Mouse (Mus musculus) cortical plate, adult 2 months (tissue): ENCODE results near the gene Hist1h2ad. TPM values are rescaled to one million over a fixed set of nuclear protein-coding genes. Genes with fewer than 3 reads are reported as not detected.
"Not testable (repeated sequence)": the region's sequence is repeated elsewhere in the genome, so short reads cannot be mapped to it uniquely, and the experiment has no call there.

Source experiments
- H3K27ac ChIP-seq: fragments of 200-500 bp; 2 replicates; pipeline ENCODE4 v1.5.1; 2012; ENCODE audit warnings: low read length, control low read depth, inconsistent platforms; ENCODE audit not compliant: insufficient read depth
- H3K4me1 ChIP-seq: fragments of 200-500 bp; 2 replicates; pipeline ENCODE4 v1.6.1; 2011; ENCODE audit warnings: low read length; ENCODE audit not compliant: control insufficient read depth, insufficient read depth
- H3K4me3 ChIP-seq: fragments of 200-500 bp; 2 replicates; pipeline ENCODE4 v1.5.1; 2011; ENCODE audit warnings: mild to moderate bottlenecking, low read length, control low read depth; ENCODE audit not compliant: insufficient read depth
- CTCF ChIP-seq: fragments of 200-500 bp; IDR thresholded peaks from 2 replicates; pipeline ENCODE4 v1.5.1; 2011; ENCODE audit warnings: mild to moderate bottlenecking, control low read depth, low read length; ENCODE audit not compliant: insufficient read depth; ENCODE audit errors: extremely low read depth
- POLR2A ChIP-seq: fragments of 200-500 bp; IDR thresholded peaks from 2 replicates; pipeline ENCODE4 v1.6.1; 2011; ENCODE audit warnings: mild to moderate bottlenecking, low read length, control low read depth; ENCODE audit not compliant: insufficient read depth; ENCODE audit errors: extremely low read depth
- polyA plus RNA-seq: library from polyadenylated mRNA; depleted of rRNA; stranded (reverse); fragments of >200 nt; gene quantifications from 2 replicates; pipeline ENCODE4 v1.2.3, GENCODE M21; 2012

Gene Hist1h2ad
- polyA plus RNA-seq, 1 experiment = 0.92 TPM

- Histone ChIP-seq H3K27ac (no peak overlapping the region), H3K4me1 (no peaks in the 10 kb centered on the region), H3K4me3 (no peak overlapping the region)
- TF ChIP-seq CTCF (no peak), POLR2A (no peak)
Measured at GRCm38 (mm10) chr13:23541497-23541896, 32.7 kb upstream of the Hist1h2ad start.

- not testable (repeated sequence) for H3K4me1 ChIP-seq, H3K27ac ChIP-seq
- peak overlapping the region; percentile 23; the same call in 1 of the 2 replicates for H3K4me3 ChIP-seq
Measured at GRCm38 (mm10) chr13:23542225-23542980, 31.8 kb upstream of the Hist1h2ad start.

GRCm38 (mm10) chr13:23542999-23543607 lies 31.1 kb upstream of the Hist1h2ad start, which contains the start of gene Hist1h2bh:
Hist1h2bh (minus strand) TSS chr13:23543392.
- peak within 1 kb of the TSS; percentile 29 for H3K4me3 ChIP-seq
- not testable (repeated sequence) for H3K27ac ChIP-seq, H3K4me1 ChIP-seq
- TF ChIP-seq POLR2A = peak; percentile 73; the same call in 1 of the 2 replicates

- Histone ChIP-seq H3K27ac (peak within 1 kb of the TSS; percentile 55; the same call in 1 of the 2 replicates), H3K4me3 (peak within 1 kb of the TSS; percentile 29), H3K4me1 (no peaks in the 10 kb centered on the region)
- TF ChIP-seq POLR2A = peak; percentile 96
- TF ChIP-seq CTCF = no peak
Measured at GRCm38 (mm10) chr13:23543965-23544786, 30.0 kb upstream of the Hist1h2ad start, which contains the start of gene Hist1h3f. Hist1h3f (plus strand) TSS chr13:23544052.

GRCm38 (mm10) chr13:23544787-23545120 lies 29.4 kb upstream of the Hist1h2ad start:
- not testable (repeated sequence) for H3K4me1 ChIP-seq, H3K27ac ChIP-seq
- peak overlapping the region; percentile 29 for H3K4me3 ChIP-seq

- no peak overlapping the region for H3K27ac ChIP-seq
- H3K4me1 ChIP-seq = no peaks in the 10 kb centered on the region; the same call in 1 of the 2 replicates
- TF ChIP-seq CTCF (no peak), POLR2A (no peak)
- H3K4me3 ChIP-seq = no peak overlapping the region
Measured at GRCm38 (mm10) chr13:23546694-23547093, 27.5 kb upstream of the Hist1h2ad start.

GRCm38 (mm10) chr13:23550761-23551145 lies 23.4 kb upstream of the Hist1h2ad start:
- Histone ChIP-seq H3K27ac (peak overlapping the region; percentile 57; the same call in 1 of the 2 replicates), H3K4me1 (no peaks in the 10 kb centered on the region; the same call in 1 of the 2 replicates), H3K4me3 (peak overlapping the region; percentile 66)
- no peak for TF ChIP-seq CTCF
- no peak for TF ChIP-seq POLR2A

DNA sequence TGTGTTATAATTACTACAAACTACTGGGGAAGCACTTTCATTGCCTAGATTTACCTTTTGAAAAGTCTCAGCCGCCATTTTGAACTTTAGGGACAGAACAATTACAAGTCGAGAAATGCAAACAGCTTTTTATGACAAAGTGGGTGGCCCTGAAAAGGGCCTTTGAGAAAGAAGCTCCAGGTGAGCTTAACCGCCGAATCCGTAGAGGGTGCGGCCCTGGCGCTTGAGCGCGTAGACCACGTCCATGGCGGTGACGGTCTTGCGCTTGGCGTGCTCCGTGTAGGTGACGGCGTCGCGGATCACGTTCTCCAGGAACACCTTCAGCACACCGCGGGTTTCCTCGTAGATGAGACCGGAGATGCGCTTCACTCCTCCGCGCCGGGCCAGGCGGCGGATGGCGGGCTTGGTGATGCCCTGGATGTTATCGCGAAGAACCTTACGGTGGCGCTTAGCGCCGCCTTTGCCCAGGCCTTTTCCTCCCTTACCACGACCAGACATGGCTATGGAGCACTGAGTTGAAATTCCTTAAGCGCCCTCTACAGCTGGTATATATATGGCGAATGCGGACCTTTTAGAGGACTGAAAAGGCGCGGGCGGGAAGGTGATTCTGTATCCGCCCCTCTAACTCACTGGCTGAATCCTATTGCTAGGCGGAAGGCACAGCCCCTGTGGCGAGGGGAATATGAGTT lies 22.9 kb upstream of the Hist1h2ad start, which contains the start of gene Hist1h4f:
Gene Hist1h4f (minus strand): TSS at position 503 of the 689 bp plus-strand sequence.
- Histone ChIP-seq H3K4me3 (peak within 1 kb of the TSS; percentile 66), H3K27ac (peak within 1 kb of the TSS; percentile 57; the same call in 1 of the 2 replicates)
- not testable (repeated sequence) for H3K4me1 ChIP-seq
- peak; percentile 96 for TF ChIP-seq POLR2A
